Mouse (Mus musculus) megakaryocyte, embryonic 14.5 days (primary cell): ENCODE results near the gene Cask.

ENCODE experiments used
- FLI1 ChIP-seq: IDR thresholded peaks from 2 replicates; pipeline ENCODE4 v1.6.1; 2012; ENCODE audit warnings: low read length, inconsistent platforms, mixed read lengths
- GATA1 ChIP-seq: IDR thresholded peaks from 3 replicates; pipeline ENCODE4 v1.6.1; 2012; ENCODE audit warnings: mixed read lengths, low read length, inconsistent platforms, borderline replicate concordance

- TF ChIP-seq GATA1 (no peak), FLI1 (no peak)
Observed at GRCm38 (mm10) chrX:13611114-13611513, 240.1 kb downstream of the Cask start.
